Mouse (Mus musculus): ENCODE measurements at regions not wholly inside any gene's neighbourhood (a gene's known extent, or its start where the extent isn't known, plus 50 kb on each side); places are given as distances from the start of the nearest gene placed in this dataset.

DNA sequence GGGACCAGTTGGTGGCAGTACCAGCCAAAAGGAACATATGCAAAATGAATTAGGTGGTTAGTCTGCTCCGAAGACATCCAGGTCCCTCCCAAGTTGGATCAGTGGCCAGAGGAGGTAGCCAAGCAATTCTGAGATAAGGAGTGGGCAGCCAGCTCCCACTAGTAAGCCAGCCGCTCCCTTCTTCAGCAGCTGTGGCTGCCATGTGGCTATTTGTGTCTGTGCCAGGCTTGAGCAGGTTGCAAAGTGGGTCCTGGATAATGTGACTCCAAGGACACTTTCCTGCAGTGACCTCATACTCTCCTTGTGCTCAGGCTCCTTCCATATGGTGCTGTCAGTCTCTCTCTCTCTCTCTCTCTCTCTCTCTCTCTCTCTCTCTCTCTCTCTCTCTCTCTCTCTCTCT is 179.5 kb upstream of the Myt1l start:
- no peak for TF ChIP-seq POLR2A (IDR thresholded peaks at IDR 0.05; ENCODE audit: insufficient read depth, low read length)
- TF ChIP-seq CTCF (IDR thresholded peaks at IDR 0.05; ENCODE audit: low read depth, low read length) = no peak
- TF ChIP-seq EP300 (IDR thresholded peaks at IDR 0.05; ENCODE audit: insufficient read depth, low read depth, low read length) = no peak

Data from ES-Bruce4 (cell line).